Mouse (Mus musculus) cortical plate, adult 2 months (tissue): ENCODE measurements at regions not wholly inside any gene's neighbourhood (a gene's known extent, or its start where the extent isn't known, plus 50 kb on each side); places are given as distances from the start of the nearest gene placed in this dataset.

ENCODE experiments used
- CTCF ChIP-seq: fragments of 200-500 bp; IDR thresholded peaks from 2 replicates; pipeline ENCODE4 v1.5.1; 2011; ENCODE audit warnings: mild to moderate bottlenecking, control low read depth, low read length; ENCODE audit not compliant: insufficient read depth; ENCODE audit errors: extremely low read depth
- POLR2A ChIP-seq: fragments of 200-500 bp; IDR thresholded peaks from 2 replicates; pipeline ENCODE4 v1.6.1; 2011; ENCODE audit warnings: mild to moderate bottlenecking, low read length, control low read depth; ENCODE audit not compliant: insufficient read depth; ENCODE audit errors: extremely low read depth

DNA sequence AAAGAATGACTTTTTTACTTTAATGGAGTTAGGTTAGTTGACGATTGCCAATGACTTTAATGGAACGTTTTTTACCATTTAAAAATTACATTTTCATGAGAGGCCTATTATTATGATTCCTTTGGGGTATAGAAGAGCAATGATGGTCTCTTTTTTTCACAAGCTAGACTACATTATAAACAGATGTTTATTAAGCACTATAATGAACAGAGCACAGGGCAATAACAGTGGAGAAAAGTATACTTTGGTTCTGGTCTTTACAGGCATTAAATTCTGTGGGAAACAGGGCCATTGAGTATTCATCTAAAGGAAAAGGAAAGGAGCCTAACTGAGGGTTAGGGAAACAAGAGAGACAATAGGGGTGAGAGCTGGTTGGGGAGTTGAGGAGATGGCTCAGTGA, 199.0 kb upstream of the Actbl2 start:
- TF ChIP-seq CTCF: no peak
- TF ChIP-seq POLR2A: no peak
